Mouse (Mus musculus): ENCODE results near the gene Gm3558. TPM values are rescaled to one million over a fixed set of nuclear protein-coding genes. Genes with fewer than 3 reads are reported as not detected.

Gene Gm3558
- total RNA-seq (2023; ENCODE audit: inconsistent age) = not detected in 4 replicates

DNA sequence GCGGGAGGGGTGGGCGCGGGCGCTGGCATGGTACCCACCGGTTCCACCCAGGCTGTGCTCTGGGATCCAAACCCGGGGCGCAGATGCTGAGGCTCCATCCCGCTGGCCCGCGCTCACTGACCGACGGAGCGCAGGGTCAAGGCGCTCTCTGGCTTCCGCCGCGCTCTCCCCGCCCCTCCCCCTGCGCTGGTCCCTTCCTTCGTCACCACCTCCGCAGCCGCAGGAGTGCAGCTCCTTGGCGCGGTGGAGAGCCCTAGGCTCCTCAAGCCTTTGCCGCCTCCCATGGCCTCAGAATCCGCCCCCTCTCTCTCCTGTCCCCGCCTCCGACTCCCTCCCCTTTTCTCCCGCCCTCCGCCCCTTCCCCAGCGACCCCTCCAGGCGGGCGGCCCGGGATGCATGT is at the start of gene Gm3558:
Gene Gm3558 (minus strand): TSS at position 185 of the 400 bp plus-strand sequence.

DNA sequence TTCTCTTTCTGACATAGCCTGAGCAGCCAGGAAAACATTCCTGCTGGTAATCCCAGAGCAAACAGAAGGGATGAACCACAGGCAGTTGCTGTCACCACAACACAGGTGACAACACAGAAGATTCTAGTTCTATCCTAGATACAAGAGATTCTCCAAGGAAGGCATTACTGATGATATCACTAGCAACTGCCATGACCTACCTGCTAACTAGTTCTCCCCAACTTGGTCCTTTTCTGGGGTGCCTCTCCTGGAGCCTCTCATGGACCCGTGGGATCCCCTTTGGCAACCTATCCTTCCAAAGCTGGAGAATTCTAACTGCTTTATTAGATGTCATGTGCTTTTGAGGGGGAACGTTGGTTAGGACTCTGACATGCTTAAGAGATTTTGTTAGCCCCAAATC is 27.1 kb upstream of the Gm3558 start, which contains the start of gene Gm10338:
Gene Gm10338 (minus strand): TSS at position 101 of the 400 bp plus-strand sequence.

Other genes starting within 250 kb of the Gm3558 start
- not detected in 4 replicates for gene Gm5797, start 236.2 kb downstream of the Gm3558 start, total RNA-seq (2023; ENCODE audit: inconsistent age)
- gene Gm8374, start 203.4 kb downstream of the Gm3558 start, total RNA-seq (2023; ENCODE audit: inconsistent age) = not detected in 4 replicates
- gene Gm3755, start 117.6 kb downstream of the Gm3558 start, total RNA-seq (2023; ENCODE audit: inconsistent age) = not detected in 4 replicates
- gene Gm3752, start 84.8 kb downstream of the Gm3558 start, total RNA-seq (2023; ENCODE audit: inconsistent age) = not detected in 4 replicates
- gene Gm10338, start 27.0 kb upstream of the Gm3558 start, total RNA-seq (2023; ENCODE audit: inconsistent age) = not detected in 4 replicates
- not detected in 4 replicates for gene Gm10128, start 75.4 kb upstream of the Gm3558 start, total RNA-seq (2023; ENCODE audit: inconsistent age)
- not detected in 4 replicates for gene Gm26661, start 223.0 kb upstream of the Gm3558 start, total RNA-seq (2023; ENCODE audit: inconsistent age)
- 14.7 to 16.5 TPM (median 15.5 TPM) in 4 replicates for gene Flnb, start 249.4 kb upstream of the Gm3558 start, total RNA-seq (2023; ENCODE audit: inconsistent age)

Measured in B cell, adult (primary cell).